In the genomic region with DNA sequence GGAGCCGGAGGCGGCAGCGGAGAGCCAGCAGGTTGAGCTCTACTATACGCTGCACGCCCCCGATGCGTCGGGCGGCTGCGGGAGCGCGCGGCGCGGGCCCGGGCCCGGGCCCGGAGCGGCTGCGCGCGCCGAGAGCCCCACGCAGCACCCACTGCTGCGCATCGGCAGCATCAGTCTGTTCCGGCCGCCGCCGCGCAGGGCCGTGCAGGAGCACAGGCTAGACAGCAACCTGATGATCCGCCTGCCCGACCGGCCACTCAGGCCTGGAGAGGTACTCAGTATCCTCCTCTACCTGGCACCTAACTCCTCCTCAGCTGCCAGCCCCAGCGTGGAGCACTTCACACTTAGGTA, we compare ENCODE assay signal across 7 mouse cellular contexts. TPM values are rescaled to one million over a fixed set of nuclear protein-coding genes. Genes with fewer than 3 reads are reported as not detected.
DNase-seq lines count a peak whose midpoint lies in the region; ATAC-seq and TF ChIP-seq lines count a peak whose summit lies in the region.

No protein-coding gene starts in this region.

- ATAC-seq in lung, embryonic 14.5 days (ENCODE audit: insufficient read depth), result no peak
- ATAC-seq in embryonic facial prominence, embryonic 14.5 days (ENCODE audit: low read depth), result no peak
- ATAC-seq in intestine, embryonic 15.5 days, result no peak
- ATAC-seq in neural tube, embryonic 14.5 days (ENCODE audit: low read depth), result peak; percentile 34; the same call in 1 of the 2 replicates

- 2% methylated on average over 36 of the region's 36 CpGs for WGBS in lung, embryonic 14.5 days
- WGBS in embryonic facial prominence, embryonic 14.5 days, result 7% methylated on average over 4 of the region's 36 CpGs
- 3% methylated on average over 33 of the region's 36 CpGs for WGBS in intestine, embryonic 15.5 days
- 7% methylated on average over 19 of the region's 36 CpGs for WGBS in neural tube, embryonic 14.5 days

- no peaks in the 10 kb centered on the region for H3K4me1 ChIP-seq in lung, embryonic 14.5 days (ENCODE audit: insufficient read depth)
- no peaks in the 10 kb centered on the region for H3K4me1 ChIP-seq in embryonic facial prominence, embryonic 14.5 days (ENCODE audit: control insufficient read depth, insufficient read depth, low read length)
- peaks cover 6% of the 10 kb centered on the region; the same call in 1 of the 2 replicates for H3K4me1 ChIP-seq in intestine, embryonic 15.5 days (replicated peaks)
- H3K4me1 ChIP-seq in neural tube, embryonic 14.5 days (ENCODE audit: control insufficient read depth, insufficient read depth, low read length), result peaks cover 10% of the 10 kb centered on the region

- no peak for DNase-seq in lung, embryonic 14.5 days
- DNase-seq in lung, postnatal 10 days, result no peak
- no peak for DNase-seq in embryonic facial prominence, embryonic 14.5 days (ENCODE audit: low spot score)
- DNase-seq in spleen, postnatal 36 days (ENCODE audit: low spot score in 2 of 2), result no peak
- DNase-seq in left cerebral cortex, adult 9 months (ENCODE audit: low spot score in 2 of 2), result no peak

- no peaks in the 10 kb centered on the region for H3K9me3 ChIP-seq in lung, embryonic 14.5 days (ENCODE audit: low read depth, low read length)
- no peaks in the 10 kb centered on the region for H3K9me3 ChIP-seq in embryonic facial prominence, embryonic 14.5 days (ENCODE audit: control insufficient read depth, low read length)
- no peaks in the 10 kb centered on the region for H3K9me3 ChIP-seq in intestine, embryonic 15.5 days
- no peaks in the 10 kb centered on the region for H3K9me3 ChIP-seq in neural tube, embryonic 14.5 days (ENCODE audit: control insufficient read depth, low read length)

- peak overlapping the region; percentile 25 for H3K4me3 ChIP-seq in lung, embryonic 14.5 days (ENCODE audit: low read depth, low read length)
- H3K4me3 ChIP-seq in embryonic facial prominence, embryonic 14.5 days (ENCODE audit: low read depth, low read length), result peak overlapping the region; percentile 36
- peak overlapping the region; percentile 32 for H3K4me3 ChIP-seq in intestine, embryonic 15.5 days (replicated peaks)
- peak overlapping the region; percentile 42 for H3K4me3 ChIP-seq in neural tube, embryonic 14.5 days (ENCODE audit: low read depth, low read length)

- H3K27ac ChIP-seq in lung, embryonic 14.5 days (ENCODE audit: low read depth), result no peak overlapping the region
- H3K27ac ChIP-seq in embryonic facial prominence, embryonic 14.5 days (replicated peaks; ENCODE audit: low read depth, low read length), result no peak overlapping the region
- H3K27ac ChIP-seq in intestine, embryonic 15.5 days, result no peak overlapping the region
- no peak overlapping the region for H3K27ac ChIP-seq in neural tube, embryonic 14.5 days (ENCODE audit: low read depth, low read length)

- H3K27me3 ChIP-seq in lung, embryonic 14.5 days (ENCODE audit: insufficient read depth, low read length), result peaks cover 43% of the 10 kb centered on the region
- H3K27me3 ChIP-seq in embryonic facial prominence, embryonic 14.5 days (replicated peaks; ENCODE audit: control insufficient read depth, insufficient read depth, low read length), result peaks cover 54% of the 10 kb centered on the region
- H3K27me3 ChIP-seq in intestine, embryonic 15.5 days (replicated peaks), result peaks cover 43% of the 10 kb centered on the region
- peaks cover 23% of the 10 kb centered on the region for H3K27me3 ChIP-seq in neural tube, embryonic 14.5 days (ENCODE audit: control insufficient read depth, insufficient read depth, low read length)

- no peak overlapping the region for H3K9ac ChIP-seq in lung, embryonic 14.5 days
- peak overlapping the region; percentile 14; the same call in 1 of the 2 replicates for H3K9ac ChIP-seq in embryonic facial prominence, embryonic 14.5 days (ENCODE audit: low read depth, low read length)
- no peak overlapping the region for H3K9ac ChIP-seq in intestine, embryonic 15.5 days
- peak overlapping the region; percentile 51 for H3K9ac ChIP-seq in neural tube, embryonic 14.5 days (replicated peaks; ENCODE audit: low read depth, low read length)

- no peaks in the 10 kb centered on the region for H3K36me3 ChIP-seq in lung, embryonic 14.5 days (ENCODE audit: insufficient read depth)
- H3K36me3 ChIP-seq in embryonic facial prominence, embryonic 14.5 days (ENCODE audit: control insufficient read depth, insufficient read depth, low read length), result no peaks in the 10 kb centered on the region
- no peaks in the 10 kb centered on the region for H3K36me3 ChIP-seq in intestine, embryonic 15.5 days
- H3K36me3 ChIP-seq in neural tube, embryonic 14.5 days (ENCODE audit: control insufficient read depth, insufficient read depth, low read length), result no peaks in the 10 kb centered on the region

- no peak for TF ChIP-seq CTCF in lung, embryonic 14.5 days (IDR thresholded peaks at IDR 0.05; ENCODE audit: low read depth)

- peak overlapping the region; percentile 56 for H3K4me2 ChIP-seq in lung, embryonic 14.5 days
- H3K4me2 ChIP-seq in embryonic facial prominence, embryonic 14.5 days (ENCODE audit: low read depth, low read length), result peak overlapping the region; percentile 60
- H3K4me2 ChIP-seq in intestine, embryonic 15.5 days (replicated peaks), result peak overlapping the region; percentile 70
- peak overlapping the region; percentile 76 for H3K4me2 ChIP-seq in neural tube, embryonic 14.5 days (ENCODE audit: low read depth, low read length)

RNA-seq across cellular contexts. Expression of a gene that starts 46.1 kb away (rescaled TPM):
- 0.33 and 0.38 TPM in 2 replicates for polyA plus RNA-seq in lung, embryonic 14.5 days (2014; fragmentation: Nextera tagmentation; extraction: Ambion mirVana)
- polyA plus RNA-seq in embryonic facial prominence, embryonic 14.5 days (2014; fragmentation: Nextera tagmentation; extraction: Ambion mirVana), result 2.0 TPM in 2 replicates
- polyA plus RNA-seq in intestine, embryonic 15.5 days (2015; fragmentation: Nextera tagmentation; extraction: Ambion mirVana), result 0.80 and 0.91 TPM in 2 replicates
- 5.8 and 6.1 TPM in 2 replicates for polyA plus RNA-seq in neural tube, embryonic 14.5 days (2014; fragmentation: Nextera tagmentation; extraction: Ambion mirVana)

Comparison
In these comparisons a context has a peak if more than half of its experiments do, and no peak if none do; other contexts are left out.
1. H3K9ac ChIP-seq: peak in embryonic facial prominence, embryonic 14.5 days (single experiment) and neural tube, embryonic 14.5 days (single experiment); none in lung, embryonic 14.5 days (single experiment) and intestine, embryonic 15.5 days (single experiment).
2. Peak in every context shown above with its lines, with median percentiles within 50 percentile points of each other: H3K4me2 ChIP-seq and H3K4me3 ChIP-seq.